Mouse (Mus musculus): ENCODE results near the gene Neurog3.

DNA sequence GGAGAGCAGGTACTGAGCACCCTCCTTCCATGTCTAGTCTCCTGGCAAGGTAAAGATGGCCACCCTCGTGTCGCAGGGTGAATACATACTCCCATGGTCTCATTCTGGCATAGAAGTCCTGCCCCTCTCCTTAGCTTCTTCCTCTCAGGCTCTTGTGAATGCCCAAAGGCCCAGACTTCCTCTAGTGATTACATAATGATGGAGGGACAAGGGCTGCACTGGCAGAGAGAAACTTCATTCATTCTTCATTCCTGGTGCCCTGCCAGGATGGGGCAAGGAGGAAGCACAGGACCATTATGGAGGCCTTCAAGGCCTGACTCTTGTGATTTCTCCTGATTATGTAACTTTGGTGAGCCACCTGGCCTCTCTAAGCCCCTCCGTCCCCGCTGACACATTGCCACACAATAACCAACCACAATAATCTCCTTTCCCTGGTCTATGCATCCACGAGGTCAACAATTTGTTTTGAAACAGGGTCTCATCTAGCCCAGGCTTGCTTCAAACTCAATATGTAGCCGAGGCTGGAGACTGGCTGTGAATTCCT lies 49.7 kb downstream of the Neurog3 start:
- no peak for TF ChIP-seq MXI1 (IDR thresholded peaks at IDR 0.05; ENCODE audit: low read depth, low read length)
- no peak for TF ChIP-seq POLR2A (IDR thresholded peaks at IDR 0.05; ENCODE audit: control insufficient read depth in 1 of 2, insufficient read depth in 1 of 2, low read depth in 1 of 2, low read length in 2 of 2, poor library complexity in 1 of 2)
- TF ChIP-seq ZNF384 (IDR thresholded peaks at IDR 0.05; ENCODE audit: low read depth, low read length) = no peak
- no peak for TF ChIP-seq CTCF (IDR thresholded peaks at IDR 0.05 in 2 of 3, conservative IDR thresholded peaks at IDR 0.05 in 1 of 3; ENCODE audit: control insufficient read depth in 1 of 3, insufficient read depth in 1 of 3, low read depth in 2 of 3, low read length in 3 of 3, poor library complexity in 1 of 3, severe bottlenecking in 1 of 3)
- no peak for TF ChIP-seq MAFK (IDR thresholded peaks at IDR 0.05; ENCODE audit: borderline replicate concordance, low read depth, low read length)
- TF ChIP-seq POLR2AphosphoS5 (IDR thresholded peaks at IDR 0.05; ENCODE audit: borderline replicate concordance, low read depth, low read length) = no peak
- no peak for TF ChIP-seq CHD2 (IDR thresholded peaks at IDR 0.05; ENCODE audit: low read length)
- TF ChIP-seq JUND (IDR thresholded peaks at IDR 0.05; ENCODE audit: low read depth, low read length) = no peak
- no peak for TF ChIP-seq SMC3 (IDR thresholded peaks at IDR 0.05; ENCODE audit: low read depth, low read length)
- no peak for TF ChIP-seq ZC3H11A (IDR thresholded peaks at IDR 0.05; ENCODE audit: low read depth, low read length)
- no peak for TF ChIP-seq HCFC1 (IDR thresholded peaks at IDR 0.05; ENCODE audit: low read depth, low read length)
- TF ChIP-seq ZKSCAN1 (IDR thresholded peaks at IDR 0.05; ENCODE audit: low read depth, low read length) = no peak
- no peak for TF ChIP-seq GABPA (IDR thresholded peaks at IDR 0.05; ENCODE audit: low read depth, low read length)
- TF ChIP-seq MYB (IDR thresholded peaks at IDR 0.05; ENCODE audit: low read depth, low read length) = no peak

Data from MEL (cell line).